ENCODE assay signal across 8 mouse cellular contexts in the genomic region with DNA sequence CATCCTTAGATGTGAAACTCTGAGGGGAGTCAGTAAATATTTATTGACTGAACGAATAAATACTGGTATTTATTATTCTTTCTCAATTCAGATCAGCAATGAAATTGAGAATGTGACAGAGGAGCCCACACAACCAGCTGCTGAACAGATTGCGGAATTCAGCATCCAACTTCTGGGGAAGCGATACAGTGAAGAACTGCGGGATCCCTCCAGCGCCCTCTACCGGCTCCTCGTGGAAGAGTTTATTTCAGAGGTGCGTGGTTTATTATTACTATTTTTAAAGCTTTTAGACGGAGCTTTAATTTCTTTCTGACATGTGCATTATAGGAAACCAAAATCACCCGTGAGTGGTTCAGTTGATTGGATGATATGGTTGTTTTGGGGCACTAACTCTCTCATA. TPM values are rescaled to one million over a fixed set of nuclear protein-coding genes. Genes with fewer than 3 reads are reported as not detected.
DNase-seq lines count a peak whose midpoint lies in the region; ATAC-seq and TF ChIP-seq lines count a peak whose summit lies in the region.
"Had no signal": no experiment of that assay in that cellular context is flagged by ENCODE, and none has a peak within 500 bp of the region (broad histone marks: within the 10 kb centered on the region; RNA-seq: fewer than 3 reads in every experiment).

No protein-coding gene starts in this region.

- no peaks in the 10 kb centered on the region for H3K36me3 ChIP-seq in kidney, adult 2 months (ENCODE audit: control insufficient read depth, insufficient read depth, low read length)
- peaks cover 3% of the 10 kb centered on the region; the same call in 1 of the 2 replicates for H3K36me3 ChIP-seq in kidney, embryonic 16.5 days (ENCODE audit: insufficient read depth, low read length)
- no peaks in the 10 kb centered on the region for H3K36me3 ChIP-seq in CH12.LX (replicated peaks in 1 of 2; ENCODE audit: control insufficient read depth in 1 of 2, insufficient read depth in 1 of 2, low read length in 1 of 2)

- no peak for ATAC-seq in kidney, embryonic 16.5 days (ENCODE audit: low FRiP score, low TSS enrichment)

- no peak for TF ChIP-seq EP300 in CH12.LX (IDR thresholded peaks at IDR 0.05; ENCODE audit: low read length)

- no peak overlapping the region for H3K9ac ChIP-seq in kidney, embryonic 16.5 days (replicated peaks; ENCODE audit: low read length)
- H3K9ac ChIP-seq in CH12.LX (ENCODE audit: insufficient read depth, low read depth), result no peak overlapping the region
- H3K9ac ChIP-seq: embryonic facial prominence, embryonic 13.5 days had no signal

- no peaks in the 10 kb centered on the region for H3K4me1 ChIP-seq in kidney, adult 2 months (ENCODE audit: control insufficient read depth, insufficient read depth, low read length)
- H3K4me1 ChIP-seq in kidney, embryonic 16.5 days (ENCODE audit: insufficient read depth, low read length), result no peaks in the 10 kb centered on the region
- H3K4me1 ChIP-seq in CH12.LX (ENCODE audit: control insufficient read depth in 1 of 2, insufficient read depth in 2 of 2), result 0 out of 4 replicates have a peak, but pooled peaks cover 0 to 2% of the 10 kb centered on the region in 2 experiments
- H3K4me1 ChIP-seq: embryonic facial prominence, embryonic 13.5 days had no signal

- TF ChIP-seq RAD21 in CH12.LX (IDR thresholded peaks at IDR 0.05; ENCODE audit: low read depth, low read length), result peak; percentile 44

- no peak overlapping the region for H3K27ac ChIP-seq in kidney, adult 2 months (ENCODE audit: insufficient read depth, low read depth, low read length)
- no peak overlapping the region for H3K27ac ChIP-seq in kidney, embryonic 16.5 days (ENCODE audit: low read length)
- H3K27ac ChIP-seq in CH12.LX (ENCODE audit: insufficient read depth, low read depth), result no peak overlapping the region
- H3K27ac ChIP-seq: embryonic facial prominence, embryonic 13.5 days had no signal

- no peak for DNase-seq in kidney, adult 2 months
- DNase-seq in CH12.LX (ENCODE audit: extremely low read depth) (peak; percentile 35), R1 (ENCODE audit: low read depth, low spot score) (peak; percentile 40)
- peak; percentile 65 to 76 for DNase-seq in layer of hippocampus, postnatal 10 days (ENCODE audit: low spot score in 2 of 2)
- DNase-seq in right cerebral cortex, postnatal 4 days, result peak; percentile 34
- DNase-seq in cerebellum, adult 11-12 months, result no peak

- TF ChIP-seq CTCF in kidney, adult 2 months (conservative IDR thresholded peaks at IDR 0.05; ENCODE audit: insufficient read depth, insufficient read length, low read depth, low read length), result peak; percentile 36
- TF ChIP-seq CTCF in CH12.LX (conservative IDR thresholded peaks at IDR 0.05 in 1 of 2, IDR thresholded peaks at IDR 0.05 in 1 of 2; ENCODE audit: low read depth in 2 of 2, low read length in 2 of 2), result peak; percentile 71 to 84

- H3K79me2 ChIP-seq in CH12.LX (replicated peaks; ENCODE audit: control insufficient read depth, extremely low read depth, insufficient read depth, poor library complexity, severe bottlenecking), result no peaks in the 10 kb centered on the region

- no peak overlapping the region for H3K4me2 ChIP-seq in kidney, embryonic 16.5 days (replicated peaks; ENCODE audit: low read depth, low read length)
- no peak overlapping the region for H3K4me2 ChIP-seq in CH12.LX (ENCODE audit: insufficient read depth, low read depth, poor library complexity, severe bottlenecking)
- H3K4me2 ChIP-seq: embryonic facial prominence, embryonic 13.5 days had no signal

- WGBS in kidney, adult 2 months, result 67% methylated on average over 10 of the region's 10 CpGs
- 67% methylated on average over 10 of the region's 10 CpGs for WGBS in kidney, embryonic 16.5 days

- no peak overlapping the region for H3K4me3 ChIP-seq in kidney, adult 2 months (ENCODE audit: insufficient read depth, low read depth, low read length)
- H3K4me3 ChIP-seq in kidney, embryonic 16.5 days (ENCODE audit: low read length), result no peak overlapping the region
- H3K4me3 ChIP-seq in CH12.LX (replicated peaks in 1 of 3; ENCODE audit: low read depth in 2 of 3, low read length in 2 of 3, poor library complexity in 1 of 3), result no peak overlapping the region
- H3K4me3 ChIP-seq: embryonic facial prominence, embryonic 13.5 days had no signal

- H3K9me3 ChIP-seq in kidney, embryonic 16.5 days (ENCODE audit: low read length), result no peaks in the 10 kb centered on the region
- H3K9me3 ChIP-seq in CH12.LX (replicated peaks; ENCODE audit: low read length), result no peaks in the 10 kb centered on the region
- H3K9me3 ChIP-seq: embryonic facial prominence, embryonic 13.5 days had no signal

- dilution Hi-C loops in CH12.LX (cut with MboI; ENCODE audit: extremely low pct_ligation_motif_present, extremely low pct_unique_long_range_greater_than_20kb, low sequenced_read_pairs), result no loop called here

- in situ Hi-C loops in CH12.LX (cut with MboI; ENCODE audit: low pct_ligation_motif_present, low pct_unique_long_range_greater_than_20kb, low sequenced_read_pairs), result no loop called here

- no peaks in the 10 kb centered on the region for H3K27me3 ChIP-seq in kidney, adult 2 months (replicated peaks; ENCODE audit: control insufficient read depth, insufficient read depth, low read length)
- H3K27me3 ChIP-seq in kidney, embryonic 16.5 days (ENCODE audit: insufficient read depth, low read length), result no peaks in the 10 kb centered on the region
- H3K27me3 ChIP-seq in CH12.LX (replicated peaks), result no peaks in the 10 kb centered on the region
- H3K27me3 ChIP-seq: embryonic facial prominence, embryonic 13.5 days had no signal

- TF ChIP-seq POLR2A in kidney, adult 2 months (IDR thresholded peaks at IDR 0.05; ENCODE audit: low read depth, low read length), result no peak
- no peak for TF ChIP-seq POLR2A in CH12.LX (IDR thresholded peaks at IDR 0.05; ENCODE audit: low read depth, low read length)

TF ChIP-seq in CH12.LX, 34 proteins besides CTCF, POLR2A, EP300 and RAD21:
- TF ChIP-seq MAX (IDR thresholded peaks at IDR 0.05; ENCODE audit: low read length), result no peak
- TF ChIP-seq SMC3 (IDR thresholded peaks at IDR 0.05; ENCODE audit: low read depth, low read length), result peak; percentile 41

RNA-seq across cellular contexts. Expression of gene Impg2, which starts 27.2 kb away (rescaled TPM):
- polyA plus RNA-seq in kidney, adult 2 months (2012; rRNA removed), result 0.17 and 0.19 TPM in 2 replicates
- polyA plus RNA-seq in kidney, embryonic 16.5 days (2015; fragmentation: Nextera tagmentation; extraction: Ambion mirVana), result 0.16 and 0.49 TPM in 2 replicates
- total RNA-seq in CH12.LX (2012; rRNA removed) (0.04 and 0.25 TPM in 2 replicates), CH12.LX (2014; rRNA removed) (0.05 and 0.09 TPM in 2 replicates)
- polyA plus RNA-seq in CH12.LX (2012; ENCODE audit: insufficient read length, low read depth), result 0.08 and 0.34 TPM in 2 replicates
- 1 to 10 TPM in 1 of 2 experiments, under 1 TPM in 1; 0.87 to 1.2 TPM for total RNA-seq in layer of hippocampus, postnatal 10 days (2021)

Comparison
In these comparisons a context has a peak if more than half of its experiments do, and no peak if none do; other contexts are left out.
1. DNase-seq: peak in CH12.LX (single experiment), R1 (single experiment), layer of hippocampus, postnatal 10 days (2 of 2) and right cerebral cortex, postnatal 4 days (single experiment); none in kidney, adult 2 months (single experiment) and cerebellum, adult 11-12 months (single experiment).